Mouse (Mus musculus) G1E (cell line): Measurements from ENCODE around the gene Celf2. TPM values are rescaled to one million over a fixed set of nuclear protein-coding genes. Genes with fewer than 3 reads are reported as not detected.
"Not testable (repeated sequence)": the region's sequence is repeated elsewhere in the genome, so short reads cannot be mapped to it uniquely, and the experiment has no call there.

Source experiments
- ATAC-seq: 2 replicates; pipeline ENCODE4 v1.8.0; 2016; ENCODE audit warnings: mild to moderate bottlenecking; ENCODE audit not compliant: insufficient number of reproducible peaks, poor library complexity, low FRiP score, severe bottlenecking; ENCODE audit errors: extremely low read depth
- DNase-seq: peaks from one replicate; pipeline ENCODE4 v3.0.0; 2012; ENCODE audit warnings: low spot score
- H3K27me3 ChIP-seq: 2 replicates; pipeline ENCODE4 v1.6.1; 2012; ENCODE audit warnings: mild to moderate bottlenecking, low read length, inconsistent platforms; ENCODE audit not compliant: insufficient read depth
- H3K36me3 ChIP-seq: replicated peaks from 2 replicates; pipeline ENCODE3; 2012; ENCODE audit warnings: mild to moderate bottlenecking, inconsistent platforms
- H3K4me1 ChIP-seq: 2 replicates; pipeline ENCODE4 v1.6.1; 2012; ENCODE audit warnings: low read depth, low read length, inconsistent platforms, mixed read lengths; ENCODE audit not compliant: insufficient read depth
- H3K4me3 ChIP-seq: 2 replicates; pipeline ENCODE4 v1.5.1; 2012; ENCODE audit warnings: low read depth, mild to moderate bottlenecking, inconsistent platforms, low read length, moderate library complexity, mixed read lengths
- H3K9me3 ChIP-seq: replicated peaks from 2 replicates; pipeline ENCODE4 v1.6.1; 2012; ENCODE audit warnings: inconsistent platforms
- CTCF ChIP-seq: IDR thresholded peaks from 2 replicates; pipeline ENCODE4 v1.5.1; 2012; ENCODE audit warnings: low read depth, low read length, inconsistent platforms, mixed read lengths
- GATA1 ChIP-seq: IDR thresholded peaks from 2 replicates; pipeline ENCODE4 v1.6.1; 2012; ENCODE audit warnings: borderline replicate concordance, low read length, inconsistent platforms, mixed read lengths
- GATA2 ChIP-seq: IDR thresholded peaks from 2 replicates; pipeline ENCODE4 v1.6.1; 2012; ENCODE audit warnings: low read depth, low read length, inconsistent platforms, borderline replicate concordance
- POLR2AphosphoS5 ChIP-seq: IDR thresholded peaks from 2 replicates; pipeline ENCODE4 v1.6.1; 2012; ENCODE audit warnings: low read depth, low read length, inconsistent platforms; ENCODE audit not compliant: insufficient replicate concordance
- TAL1 ChIP-seq: conservative IDR thresholded peaks from 2 replicates; pipeline ENCODE4 v1.6.1; 2012; ENCODE audit warnings: low read depth, low read length, inconsistent platforms, mixed read lengths
- polyA plus RNA-seq: library from polyadenylated mRNA; stranded (reverse); fragments of >175 nt; gene quantifications from 2 replicates; pipeline ENCODE4 v1.2.3, GENCODE M21; 2012
- total RNA-seq, 2 experiments: library from RNA; stranded (forward) in 1 of 2; stranded (reverse) in 1 of 2; fragments of 200-1000 nt in 1 of 2; fragments of >200 nt in 1 of 2; fragmentation: Nextera tagmentation in 1 of 2; gene quantifications; 2 replicates each; pipeline ENCODE4 v1.2.3; 2014 to 2017

The Celf2 gene
- total and polyA plus RNA-seq, 3 experiments: 0.86 to 45.1 (median 14.2) TPM

- Histone ChIP-seq H3K36me3 (no peaks in the 10 kb centered on the region), H3K27me3 (peaks cover 11% of the 10 kb centered on the region), H3K4me3 (no peak overlapping the region), H3K9me3 (no peaks in the 10 kb centered on the region), H3K4me1 (no peaks in the 10 kb centered on the region)
- DNase-seq (no peak), ATAC-seq (no peak)
- no peak for TF ChIP-seq TAL1
- no peak for TF ChIP-seq POLR2AphosphoS5
- TF ChIP-seq CTCF: no peak
- no peak for TF ChIP-seq GATA1
- TF ChIP-seq GATA2: no peak
Observed at GRCm38 (mm10) chr2:6582711-6583110, 926.7 kb downstream of the Celf2 start.

DNA sequence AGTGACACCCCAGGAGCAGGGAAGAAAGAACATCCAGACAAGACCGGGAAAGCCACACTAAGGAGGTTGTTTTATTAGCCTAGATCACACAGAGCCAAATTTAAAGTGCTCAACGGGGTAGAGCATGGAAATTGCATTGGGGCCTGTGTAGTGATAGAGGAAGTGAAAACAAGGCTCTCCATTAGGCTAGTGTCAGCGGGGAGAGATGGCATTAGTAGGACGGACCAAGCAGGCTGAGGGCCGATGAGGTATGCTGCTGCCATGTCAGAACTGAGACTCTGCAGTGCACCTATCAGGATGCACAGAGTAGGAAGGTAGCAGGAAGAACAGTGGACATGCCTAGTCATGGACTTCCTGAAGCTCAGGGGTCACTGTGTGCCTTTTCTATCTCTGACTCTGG, 929.3 kb downstream of the Celf2 start:
- TF ChIP-seq GATA2 (no peak), CTCF (no peak), TAL1 (no peak), POLR2AphosphoS5 (no peak), GATA1 (no peak)
- Histone ChIP-seq H3K36me3 (no peaks in the 10 kb centered on the region), H3K9me3 (no peaks in the 10 kb centered on the region), H3K4me1 (no peaks in the 10 kb centered on the region), H3K27me3 (peaks cover 11% of the 10 kb centered on the region), H3K4me3 (no peak overlapping the region)
- no peak for DNase-seq
- no peak for ATAC-seq

- not testable (repeated sequence) for H3K9me3 ChIP-seq, DNase-seq, ATAC-seq, H3K4me3 ChIP-seq, H3K4me1 ChIP-seq, H3K27me3 ChIP-seq, H3K36me3 ChIP-seq
Observed at GRCm38 (mm10) chr2:6575316-6575715, 934.0 kb downstream of the Celf2 start.

DNA sequence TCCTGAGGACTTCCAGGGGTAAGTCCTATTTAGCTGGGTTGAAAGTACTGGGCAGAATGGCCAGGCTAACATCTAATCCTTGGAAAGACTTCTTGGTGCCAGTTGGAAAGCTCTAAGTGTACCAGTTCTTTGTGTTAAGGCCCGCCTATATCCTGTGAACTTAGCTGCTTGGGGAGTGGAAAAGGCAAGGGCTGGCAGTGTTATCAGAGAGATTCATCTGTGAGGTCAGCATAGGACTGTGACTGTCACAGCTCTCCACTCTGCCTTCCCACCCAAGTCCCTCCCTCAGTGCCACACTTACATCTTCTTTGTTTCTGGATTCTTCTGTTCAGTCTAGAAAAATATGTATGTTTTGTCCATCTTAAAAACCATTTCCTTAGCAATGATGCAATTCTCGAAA, 935.7 kb downstream of the Celf2 start:
- DNase-seq: no peak
- peaks cover 2% of the 10 kb centered on the region; the same call in 1 of the 2 replicates for H3K27me3 ChIP-seq
- H3K4me3 ChIP-seq: no peak overlapping the region
- TF ChIP-seq GATA1: no peak
- TF ChIP-seq POLR2AphosphoS5: no peak
- no peak for TF ChIP-seq TAL1
- no peak for TF ChIP-seq CTCF
- no peak for TF ChIP-seq GATA2
- H3K9me3 ChIP-seq: no peaks in the 10 kb centered on the region
- no peak for ATAC-seq
- no peaks in the 10 kb centered on the region for H3K36me3 ChIP-seq
- H3K4me1 ChIP-seq: no peaks in the 10 kb centered on the region

DNA sequence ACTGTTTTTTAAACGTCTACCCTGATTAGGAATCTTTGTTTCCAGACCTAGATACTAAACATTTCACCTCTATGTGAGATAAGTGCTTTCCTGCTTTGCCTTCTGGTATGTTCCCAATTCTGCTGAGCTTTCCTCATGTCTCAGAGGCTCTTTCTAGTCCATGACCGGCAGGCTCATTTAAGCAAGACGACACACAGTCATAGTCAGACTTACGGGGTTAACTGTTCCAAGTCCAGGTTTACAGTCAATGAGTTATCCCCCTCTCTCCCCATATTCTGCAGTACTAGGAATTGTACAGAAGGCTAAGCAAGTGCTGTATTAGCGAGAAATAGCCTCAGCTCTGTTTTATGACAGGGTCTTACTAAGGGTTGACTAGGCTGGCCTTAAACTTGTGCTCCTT, 936.4 kb downstream of the Celf2 start:
- no peaks in the 10 kb centered on the region for H3K36me3 ChIP-seq
- ATAC-seq: no peak
- no peak for TF ChIP-seq GATA2

GRCm38 (mm10) chr2:6569040-6569542, 940.3 kb downstream of the Celf2 start:
- H3K4me1 ChIP-seq: no peaks in the 10 kb centered on the region
- H3K36me3 ChIP-seq: no peaks in the 10 kb centered on the region
- DNase-seq (no peak), ATAC-seq (no peak)
- peaks cover 2% of the 10 kb centered on the region; the same call in 1 of the 2 replicates for H3K27me3 ChIP-seq
- TF ChIP-seq TAL1: no peak
- TF ChIP-seq GATA1: no peak
- no peak for TF ChIP-seq POLR2AphosphoS5
- TF ChIP-seq CTCF: no peak
- no peak for TF ChIP-seq GATA2
- H3K4me3 ChIP-seq: no peak overlapping the region
- H3K9me3 ChIP-seq: no peaks in the 10 kb centered on the region

More for the DNA sequence above, 936.4 kb downstream of the Celf2 start:
- Histone ChIP-seq H3K27me3 (peaks cover 2% of the 10 kb centered on the region; the same call in 1 of the 2 replicates), H3K4me1 (no peaks in the 10 kb centered on the region), H3K9me3 (no peaks in the 10 kb centered on the region), H3K4me3 (no peak overlapping the region)
- DNase-seq: no peak

- Histone ChIP-seq H3K4me3 (no peak overlapping the region), H3K36me3 (no peaks in the 10 kb centered on the region), H3K4me1 (no peaks in the 10 kb centered on the region), H3K9me3 (no peaks in the 10 kb centered on the region), H3K27me3 (no peaks in the 10 kb centered on the region)
- ATAC-seq (no peak), DNase-seq (no peak)
- TF ChIP-seq CTCF (no peak), TAL1 (no peak), POLR2AphosphoS5 (no peak), GATA2 (no peak), GATA1 (no peak)
Observed at GRCm38 (mm10) chr2:6565175-6565574, 944.2 kb downstream of the Celf2 start.
